Comparison of ENCODE assay signal across 8 mouse cellular contexts in genomic region chr7:41499389-41500049, GRCm38 (mm10). TPM values are rescaled to one million over a fixed set of nuclear protein-coding genes. Genes with fewer than 3 reads are reported as not detected.
DNase-seq lines count a peak whose midpoint lies in the region; ATAC-seq and TF ChIP-seq lines count a peak whose summit lies in the region.

Gene Gm20449 (minus strand): TSS chr7:41499417.
Gene AW146154 (minus strand): TSS chr7:41499890.

- peaks cover 2% of the 10 kb centered on the region for H3K4me1 ChIP-seq in ES-Bruce4 (ENCODE audit: control insufficient read depth, insufficient read depth, low read length)
- H3K4me1 ChIP-seq in forebrain, embryonic 13.5 days, result no peaks in the 10 kb centered on the region
- H3K4me1 ChIP-seq in liver, postnatal 0 days (ENCODE audit: insufficient read depth), result 0 out of 2 replicates have a peak, but pooled peaks cover 3% of the 10 kb centered on the region
- H3K4me1 ChIP-seq in neural tube, embryonic 14.5 days (ENCODE audit: control insufficient read depth, insufficient read depth, low read length), result no peaks in the 10 kb centered on the region

- peak; percentile 78 for TF ChIP-seq POLR2A in ES-Bruce4 (IDR thresholded peaks at IDR 0.05; ENCODE audit: insufficient read depth, low read length)

- intact Hi-C loops in heart, postnatal 10 days (cut with DNase I), result loop anchor here (1.0 to 5.0 kb wide), 4 partner anchors 7 to 134 kb away; partner anchors contain the start of genes AI987944 and Zfp788

- peak within 1 kb of the TSS; percentile 82 for H3K27ac ChIP-seq in ES-Bruce4 (ENCODE audit: insufficient read depth, low read length)
- H3K27ac ChIP-seq in forebrain, embryonic 13.5 days, result no peak within 1 kb of the TSS
- H3K27ac ChIP-seq in liver, postnatal 0 days (ENCODE audit: low read depth), result peak within 1 kb of the TSS; percentile 81
- H3K27ac ChIP-seq in neural tube, embryonic 14.5 days (ENCODE audit: low read depth, low read length), result no peak within 1 kb of the TSS

- DNase-seq in heart, postnatal 10 days, result peak; percentile 100
- peak; percentile 92 for DNase-seq in large intestine, adult 2 months (ENCODE audit: low read depth, low spot score)
- DNase-seq in liver, postnatal 0 days, result peak; percentile 87
- DNase-seq in testis, postnatal 10 days (ENCODE audit: low spot score), result peak; percentile 99

- H3K4me3 ChIP-seq in ES-Bruce4 (ENCODE audit: low read depth, low read length), result peak within 1 kb of the TSS; percentile 99
- H3K4me3 ChIP-seq in forebrain, embryonic 13.5 days, result peak within 1 kb of the TSS; percentile 61
- H3K4me3 ChIP-seq in liver, postnatal 0 days (ENCODE audit: low read depth, low read length), result peak within 1 kb of the TSS; percentile 67
- H3K4me3 ChIP-seq in neural tube, embryonic 14.5 days (ENCODE audit: low read depth, low read length), result peak within 1 kb of the TSS; percentile 64

- H3K9me3 ChIP-seq in ES-Bruce4 (replicated peaks; ENCODE audit: control insufficient read depth, insufficient read depth, low read length, poor library complexity, severe bottlenecking), result no peaks in the 10 kb centered on the region
- H3K9me3 ChIP-seq in forebrain, embryonic 13.5 days (replicated peaks), result peaks cover 13% of the 10 kb centered on the region
- H3K9me3 ChIP-seq in liver, postnatal 0 days (ENCODE audit: low read length), result no peaks in the 10 kb centered on the region
- H3K9me3 ChIP-seq in neural tube, embryonic 14.5 days (ENCODE audit: control insufficient read depth, low read length), result no peaks in the 10 kb centered on the region

- peak; percentile 98 for ATAC-seq in cerebellum, adult (ENCODE audit: insufficient number of reproducible peaks, low FRiP score, low TSS enrichment)
- peak; percentile 99 for ATAC-seq in forebrain, embryonic 13.5 days
- ATAC-seq in liver, postnatal 0 days, result peak; percentile 99
- peak; percentile 99 for ATAC-seq in neural tube, embryonic 14.5 days (ENCODE audit: low read depth)

- no peak for TF ChIP-seq CTCF in ES-Bruce4 (IDR thresholded peaks at IDR 0.05; ENCODE audit: low read depth, low read length)
- no peak for TF ChIP-seq CTCF in liver, postnatal 0 days (IDR thresholded peaks at IDR 0.05; ENCODE audit: low read depth)

- peak within 1 kb of the TSS; percentile 74 for H3K9ac ChIP-seq in ES-Bruce4 (ENCODE audit: low read depth, poor library complexity, severe bottlenecking)
- H3K9ac ChIP-seq in forebrain, embryonic 13.5 days, result peak within 1 kb of the TSS; percentile 63
- peak within 1 kb of the TSS; percentile 58 for H3K9ac ChIP-seq in liver, postnatal 0 days (replicated peaks)
- H3K9ac ChIP-seq in neural tube, embryonic 14.5 days (replicated peaks; ENCODE audit: low read depth, low read length), result peak within 1 kb of the TSS; percentile 58

- H3K4me2 ChIP-seq in forebrain, embryonic 13.5 days, result peak within 1 kb of the TSS; percentile 66
- peak within 1 kb of the TSS; percentile 96 for H3K4me2 ChIP-seq in liver, postnatal 0 days (ENCODE audit: low read depth, low read length)
- H3K4me2 ChIP-seq in neural tube, embryonic 14.5 days (ENCODE audit: low read depth, low read length), result peak within 1 kb of the TSS; percentile 89

- 0% methylated on average over 18 of the region's 18 CpGs for WGBS in forebrain, embryonic 13.5 days
- WGBS in large intestine, adult 2 months, result 0% methylated on average over 18 of the region's 18 CpGs
- WGBS in liver, postnatal 0 days (ENCODE audit: insufficient replicate concordance), result 0% methylated on average over 18 of the region's 18 CpGs
- WGBS in neural tube, embryonic 14.5 days, result under 1% methylated on average over 18 of the region's 18 CpGs

- 0 out of 2 replicates have a peak, but pooled peaks have one; percentile 9 for TF ChIP-seq EP300 in ES-Bruce4 (IDR thresholded peaks at IDR 0.05; ENCODE audit: insufficient read depth, low read depth, low read length)
- no peak for TF ChIP-seq EP300 in liver, postnatal 0 days (IDR thresholded peaks at IDR 0.05; ENCODE audit: low read depth)

- H3K36me3 ChIP-seq in ES-Bruce4 (ENCODE audit: control insufficient read depth, insufficient read depth, low read length, poor library complexity, severe bottlenecking), result no peaks in the 10 kb centered on the region
- peaks cover 7% of the 10 kb centered on the region for H3K36me3 ChIP-seq in forebrain, embryonic 13.5 days (ENCODE audit: poor library complexity, severe bottlenecking)
- H3K36me3 ChIP-seq in liver, postnatal 0 days (replicated peaks; ENCODE audit: insufficient read depth, low read length), result no peaks in the 10 kb centered on the region
- H3K36me3 ChIP-seq in neural tube, embryonic 14.5 days (ENCODE audit: control insufficient read depth, insufficient read depth, low read length), result no peaks in the 10 kb centered on the region

- no peaks in the 10 kb centered on the region for H3K27me3 ChIP-seq in ES-Bruce4 (ENCODE audit: control insufficient read depth, insufficient read depth, low read length, poor library complexity, severe bottlenecking)
- H3K27me3 ChIP-seq in forebrain, embryonic 13.5 days, result no peaks in the 10 kb centered on the region
- H3K27me3 ChIP-seq in liver, postnatal 0 days (ENCODE audit: insufficient read depth, low read length), result no peaks in the 10 kb centered on the region
- no peaks in the 10 kb centered on the region for H3K27me3 ChIP-seq in neural tube, embryonic 14.5 days (ENCODE audit: control insufficient read depth, insufficient read depth, low read length)

RNA-seq across cellular contexts. Expression of gene Gm20449, which starts in this region (rescaled TPM):
- 0.19 TPM in 1 of 2 replicates, not detected in the other for polyA plus RNA-seq in ES-Bruce4 (2011; ENCODE audit: insufficient read depth, insufficient read length, low read depth, missing spikeins)
- 0.06 TPM in 1 of 2 replicates, not detected in the other for polyA plus RNA-seq in forebrain, embryonic 13.5 days (2015; fragmentation: Nextera tagmentation; extraction: Ambion mirVana)
- under 1 TPM; 0.07 to 0.17 TPM for total RNA-seq in heart, postnatal 10 days (2021)
- 0.04 TPM in 1 of 2 replicates, not detected in the other for polyA plus RNA-seq in large intestine, adult 2 months (2012; rRNA removed)
- polyA plus RNA-seq in liver, postnatal 0 days (2015; fragmentation: Nextera tagmentation; extraction: Ambion mirVana), result not detected in 2 replicates
- polyA plus RNA-seq in neural tube, embryonic 14.5 days (2014; fragmentation: Nextera tagmentation; extraction: Ambion mirVana), result 0.21 and 0.23 TPM in 2 replicates

RNA-seq across cellular contexts. Expression of gene AW146154, which starts in this region (rescaled TPM):
- 11.6 and 13.1 TPM in 2 replicates for polyA plus RNA-seq in ES-Bruce4 (2011; ENCODE audit: insufficient read depth, insufficient read length, low read depth, missing spikeins)
- 6.5 and 6.9 TPM in 2 replicates for polyA plus RNA-seq in forebrain, embryonic 13.5 days (2015; fragmentation: Nextera tagmentation; extraction: Ambion mirVana)
- total RNA-seq in heart, postnatal 10 days (2021), result 1 to 10 TPM; 6.7 to 7.5 TPM
- 3.5 and 5.0 TPM in 2 replicates for polyA plus RNA-seq in large intestine, adult 2 months (2012; rRNA removed)
- polyA plus RNA-seq in liver, postnatal 0 days (2015; fragmentation: Nextera tagmentation; extraction: Ambion mirVana), result 2.3 and 2.8 TPM in 2 replicates
- polyA plus RNA-seq in neural tube, embryonic 14.5 days (2014; fragmentation: Nextera tagmentation; extraction: Ambion mirVana), result 4.9 and 6.0 TPM in 2 replicates

Comparison
In these comparisons a context has a peak if more than half of its experiments do, and no peak if none do; other contexts are left out.
1. H3K27ac ChIP-seq: peak in ES-Bruce4 (single experiment) and liver, postnatal 0 days (single experiment); none in forebrain, embryonic 13.5 days (single experiment) and neural tube, embryonic 14.5 days (single experiment).
2. Peak in every context shown above with its lines, with median percentiles within 50 percentile points of each other: H3K4me3 ChIP-seq, H3K9ac ChIP-seq, ATAC-seq, H3K4me2 ChIP-seq and DNase-seq.